Mouse (Mus musculus) kidney, embryonic 14.5 days (tissue): ENCODE results near the gene Bbs2. TPM values are rescaled to one million over a fixed set of nuclear protein-coding genes. Genes with fewer than 3 reads are reported as not detected.

Source experiments
- ATAC-seq: fragments of 200-750 bp; cut with Nextera tagmentation; 2 replicates; pipeline ENCODE4 v1.8.0; 2017; ENCODE audit warnings: moderate number of reproducible peaks, mild to moderate bottlenecking, moderate TSS enrichment, moderate library complexity; ENCODE audit not compliant: low FRiP score, low TSS enrichment
- H3K27ac ChIP-seq: fragments of 300-500 bp; sonication (generic); 2 replicates; pipeline ENCODE4 v1.5.1; 2014; ENCODE audit warnings: low read depth, mild to moderate bottlenecking, low read length, moderate library complexity, mixed read lengths
- H3K27me3 ChIP-seq: fragments of 300-500 bp; sonication (generic); 2 replicates; pipeline ENCODE4 v1.6.1; 2014; ENCODE audit warnings: mild to moderate bottlenecking, low read length; ENCODE audit not compliant: control insufficient read depth, insufficient read depth
- H3K36me3 ChIP-seq: fragments of 300-500 bp; sonication (generic); 2 replicates; pipeline ENCODE4 v1.6.1; 2014; ENCODE audit warnings: low read length, mixed read lengths; ENCODE audit not compliant: control insufficient read depth, insufficient read depth
- H3K4me1 ChIP-seq: fragments of 300-500 bp; sonication (generic); 2 replicates; pipeline ENCODE4 v1.6.1; 2014; ENCODE audit warnings: low read length, mixed read lengths; ENCODE audit not compliant: control insufficient read depth, insufficient read depth
- H3K4me2 ChIP-seq: fragments of 300-500 bp; sonication (generic); replicated peaks from 2 replicates; pipeline ENCODE4 v1.6.1; 2014; ENCODE audit warnings: low read depth, mild to moderate bottlenecking, low read length
- H3K4me3 ChIP-seq: fragments of 300-500 bp; sonication (generic); 2 replicates; pipeline ENCODE4 v1.5.1; 2014; ENCODE audit warnings: mild to moderate bottlenecking, low read length
- H3K9ac ChIP-seq: fragments of 300-500 bp; sonication (generic); 2 replicates; pipeline ENCODE4 v1.6.1; 2014; ENCODE audit warnings: low read depth, mild to moderate bottlenecking, low read length, moderate library complexity
- H3K9me3 ChIP-seq: fragments of 300-500 bp; sonication (generic); 2 replicates; pipeline ENCODE4 v1.6.1; 2016; ENCODE audit warnings: low read length; ENCODE audit not compliant: control insufficient read depth
- WGBS: fragments of 180-500 bp; shearing (Covaris S2); extraction: QIAGEN DNeasy Blood & Tissue Kit; methylation state at CpG from one replicate; pipeline ENCODE4 v1.1.7; 2014; 5-methylcytosine and 5-hydroxymethylcytosine counted together
- polyA plus RNA-seq: library from polyadenylated mRNA; unstranded; fragments of >200 nt; fragmentation: Nextera tagmentation; extraction: Ambion mirVana; gene quantifications from 2 replicates; pipeline ENCODE4 v1.2.1, GENCODE M21; 2014

The Bbs2 gene
- polyA plus RNA-seq, 1 experiment from 2014 or later, result 16.8 TPM

GRCm38 (mm10) chr8:94129133-94129789 is 30.5 kb upstream of the Bbs2 start:
- WGBS, result 87% methylated on average over 6 of the region's 6 CpGs

GRCm38 (mm10) chr8:94127711-94128110 is 29.0 kb upstream of the Bbs2 start:
- H3K36me3 ChIP-seq, result no peaks in the 10 kb centered on the region
- H3K9ac ChIP-seq, result no peak overlapping the region
- H3K9me3 ChIP-seq, result no peaks in the 10 kb centered on the region
- WGBS, result 71% methylated on average over 6 of the region's 6 CpGs
- H3K27me3 ChIP-seq, result no peaks in the 10 kb centered on the region
- no peak overlapping the region for H3K4me2 ChIP-seq
- H3K27ac ChIP-seq, result no peak overlapping the region
- H3K4me3 ChIP-seq, result no peak overlapping the region
- ATAC-seq, result no peak
- H3K4me1 ChIP-seq, result no peaks in the 10 kb centered on the region

More at GRCm38 (mm10) chr8:94129133-94129789, 30.5 kb upstream of the Bbs2 start:
- Histone ChIP-seq H3K27me3 (no peaks in the 10 kb centered on the region), H3K36me3 (no peaks in the 10 kb centered on the region), H3K4me2 (no peak overlapping the region), H3K27ac (no peak overlapping the region), H3K4me3 (no peak overlapping the region), H3K9ac (no peak overlapping the region), H3K9me3 (no peaks in the 10 kb centered on the region), H3K4me1 (no peaks in the 10 kb centered on the region)
- ATAC-seq, result no peak

- ATAC-seq, result 0 out of 2 replicates have a peak, but pooled peaks have one; percentile 14
- Histone ChIP-seq H3K4me1 (no peaks in the 10 kb centered on the region), H3K27ac (no peak overlapping the region), H3K27me3 (no peaks in the 10 kb centered on the region), H3K36me3 (no peaks in the 10 kb centered on the region), H3K4me3 (no peak overlapping the region), H3K9ac (no peak overlapping the region), H3K4me2 (no peak overlapping the region), H3K9me3 (no peaks in the 10 kb centered on the region)
- WGBS, result 29% methylated on average over 8 of the region's 8 CpGs
These were observed 24.2 kb upstream of the Bbs2 start for GRCm38 (mm10) chr8:94122711-94123468.

GRCm38 (mm10) chr8:94121625-94122024 is 22.9 kb upstream of the Bbs2 start:
- Histone ChIP-seq H3K9me3 (no peaks in the 10 kb centered on the region), H3K4me3 (no peak overlapping the region), H3K36me3 (no peaks in the 10 kb centered on the region), H3K27ac (no peak overlapping the region), H3K9ac (no peak overlapping the region), H3K4me1 (no peaks in the 10 kb centered on the region), H3K4me2 (no peak overlapping the region), H3K27me3 (no peaks in the 10 kb centered on the region)
- WGBS, result 81% methylated on average over 9 of the region's 9 CpGs
- ATAC-seq, result no peak

- no peaks in the 10 kb centered on the region for H3K27me3 ChIP-seq
- no peak overlapping the region for H3K27ac ChIP-seq
- no peaks in the 10 kb centered on the region for H3K4me1 ChIP-seq
- no peak overlapping the region for H3K4me3 ChIP-seq
- no peaks in the 10 kb centered on the region for H3K36me3 ChIP-seq
- no peak overlapping the region for H3K4me2 ChIP-seq
- no peak for ATAC-seq
- no peak overlapping the region for H3K9ac ChIP-seq
- H3K9me3 ChIP-seq, result no peaks in the 10 kb centered on the region
- 12% methylated on average over 6 of the region's 6 CpGs for WGBS
These were observed 20.2 kb upstream of the Bbs2 start for GRCm38 (mm10) chr8:94118776-94119430.

- H3K9me3 ChIP-seq, result no peaks in the 10 kb centered on the region
- WGBS, result 94% methylated on average over 2 of the region's 2 CpGs
- H3K36me3 ChIP-seq, result no peaks in the 10 kb centered on the region
- no peak overlapping the region for H3K9ac ChIP-seq
- no peak for ATAC-seq
- H3K4me2 ChIP-seq, result no peak overlapping the region
- H3K4me1 ChIP-seq, result no peaks in the 10 kb centered on the region
- H3K4me3 ChIP-seq, result no peak overlapping the region
- no peak overlapping the region for H3K27ac ChIP-seq
- no peaks in the 10 kb centered on the region for H3K27me3 ChIP-seq
These were observed 15.2 kb upstream of the Bbs2 start for GRCm38 (mm10) chr8:94113972-94114371.

- H3K27ac ChIP-seq, result no peak overlapping the region
- no peak overlapping the region for H3K4me3 ChIP-seq
- H3K36me3 ChIP-seq, result no peaks in the 10 kb centered on the region
- ATAC-seq, result no peak
- H3K9ac ChIP-seq, result no peak overlapping the region
- 59% methylated on average over 1 of the region's 1 CpGs for WGBS
- no peaks in the 10 kb centered on the region for H3K27me3 ChIP-seq
- no peak overlapping the region for H3K4me2 ChIP-seq
- no peaks in the 10 kb centered on the region for H3K4me1 ChIP-seq
- no peaks in the 10 kb centered on the region for H3K9me3 ChIP-seq
These were observed 14.7 kb upstream of the Bbs2 start for GRCm38 (mm10) chr8:94113435-94113834.

GRCm38 (mm10) chr8:94110526-94111177 is 11.9 kb upstream of the Bbs2 start:
- Histone ChIP-seq H3K36me3 (no peaks in the 10 kb centered on the region), H3K4me3 (no peak overlapping the region), H3K27ac (no peak overlapping the region), H3K27me3 (no peaks in the 10 kb centered on the region), H3K9ac (no peak overlapping the region), H3K9me3 (no peaks in the 10 kb centered on the region), H3K4me2 (no peak overlapping the region), H3K4me1 (no peaks in the 10 kb centered on the region)
- ATAC-seq, result no peak
- 62% methylated on average over 6 of the region's 6 CpGs for WGBS
